Mouse (Mus musculus) hindlimb bud, embryonic 11.5 days (tissue): ENCODE results near the gene Fkbp1a.

ENCODE experiments used
- DNase-seq: peaks from one replicate; pipeline ENCODE4 v3.0.0-alpha.2; 2012; ENCODE audit warnings: low read depth, low spot score; ENCODE audit errors: extremely low spot score

Gene Fkbp1a

DNA sequence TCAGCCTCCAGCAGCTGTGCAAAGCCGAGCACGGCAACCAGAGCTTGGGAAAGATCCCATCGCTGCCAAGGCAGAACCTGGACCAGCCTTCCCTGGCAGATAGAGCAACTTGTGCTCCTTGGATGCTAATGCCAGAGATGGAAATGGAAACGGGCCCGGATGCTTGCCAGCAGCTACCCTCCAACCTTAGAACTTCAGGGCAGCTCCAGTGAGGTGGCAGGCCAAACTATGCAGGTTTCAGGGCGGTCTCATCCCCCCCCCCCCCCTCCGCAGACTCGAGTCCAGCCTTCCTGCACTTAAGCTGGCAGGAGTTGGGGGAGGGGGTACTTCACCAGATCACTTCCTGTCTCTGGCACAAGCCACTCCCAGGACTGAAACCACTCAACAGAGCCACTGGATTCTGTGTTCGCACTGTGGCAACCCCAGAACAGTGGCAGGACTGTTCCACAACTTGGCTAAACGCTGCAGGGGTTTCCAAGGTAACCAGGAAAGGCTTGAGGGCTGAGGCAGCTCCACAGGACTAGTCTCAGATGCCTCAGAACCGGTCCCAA lies 63.2 kb downstream of the Fkbp1a start:
- DNase-seq = peak; percentile 16

DNA sequence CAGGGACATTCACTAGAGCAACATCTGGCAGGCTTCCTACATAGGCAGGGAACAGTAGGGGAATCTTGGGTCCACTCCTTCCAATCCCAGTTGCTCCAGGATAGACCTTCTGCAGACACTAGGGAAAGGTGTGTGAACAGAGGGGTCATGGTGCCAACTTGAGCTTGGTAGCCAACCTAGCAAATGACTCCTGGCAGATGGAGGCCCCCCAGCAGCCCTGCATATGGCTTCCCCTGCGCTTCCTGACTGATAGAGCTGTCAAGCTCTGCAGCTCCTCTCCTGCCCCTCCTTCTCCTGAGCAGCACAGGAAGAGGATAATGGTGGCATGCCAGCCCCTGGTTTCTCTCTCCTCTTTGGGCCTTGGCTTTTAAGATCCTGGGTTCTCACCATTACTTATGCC lies 66.2 kb downstream of the Fkbp1a start:
- no peak for DNase-seq

DNA sequence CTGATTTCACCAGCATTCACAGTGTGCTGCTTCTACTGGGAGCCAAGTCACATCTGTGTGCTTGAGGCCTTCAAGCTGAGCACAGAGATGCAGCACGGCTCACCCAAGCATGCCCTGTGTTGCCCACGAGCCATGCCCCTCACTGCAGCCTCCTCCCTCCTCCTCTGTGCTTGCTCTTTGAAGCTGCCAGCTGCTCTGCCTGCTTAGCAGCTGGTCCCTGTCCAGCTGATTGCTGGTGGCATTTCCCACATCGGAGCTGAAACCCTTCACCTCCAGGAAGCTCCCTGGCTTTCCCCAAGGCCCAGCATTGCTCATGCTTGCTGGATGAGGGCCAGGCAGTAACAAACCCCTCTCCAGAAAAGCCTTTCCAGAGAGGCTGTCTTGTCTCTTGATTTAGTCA lies 67.7 kb downstream of the Fkbp1a start:
- no peak for DNase-seq
